Mouse (Mus musculus) heart, adult 2 months (tissue): Measurements from ENCODE around the gene Cdk17. TPM values are rescaled to one million over a fixed set of nuclear protein-coding genes. Genes with fewer than 3 reads are reported as not detected.

Source experiments
- DNase-seq, 2 experiments: peaks; one replicate each; pipeline ENCODE4 v3.0.0; 2021
- H3K27ac ChIP-seq: fragments of 200-600 bp; 2 replicates; pipeline ENCODE4 v1.8.1; 2022
- H3K27me3 ChIP-seq: fragments of 200-500 bp; 2 replicates; pipeline ENCODE4 v1.6.1; 2012; ENCODE audit warnings: mild to moderate bottlenecking, low read length, inconsistent platforms, mixed read lengths; ENCODE audit not compliant: control insufficient read depth, insufficient read depth
- H3K36me3 ChIP-seq: fragments of 200-500 bp; 2 replicates; pipeline ENCODE4 v1.6.1; 2012; ENCODE audit warnings: low read length, inconsistent platforms; ENCODE audit not compliant: control insufficient read depth, insufficient read depth
- H3K4me1 ChIP-seq: fragments of 200-500 bp; 2 replicates; pipeline ENCODE4 v1.6.1; 2011; ENCODE audit warnings: low read length; ENCODE audit not compliant: control insufficient read depth, insufficient read depth
- H3K4me3 ChIP-seq: fragments of 200-600 bp; 2 replicates; pipeline ENCODE4 v1.8.1; 2022
- H3K79me2 ChIP-seq: fragments of 200-500 bp; replicated peaks from 2 replicates; pipeline ENCODE4 v1.6.1; 2012; ENCODE audit warnings: mild to moderate bottlenecking, inconsistent platforms, low read length, moderate library complexity, mixed read lengths; ENCODE audit not compliant: control insufficient read depth, insufficient read depth
- H3K9ac ChIP-seq: fragments of 200-500 bp; 2 replicates; pipeline ENCODE4 v1.6.1; 2012; ENCODE audit warnings: low read depth, mild to moderate bottlenecking, control low read depth, inconsistent platforms, low read length, mixed read lengths
- CTCF ChIP-seq: fragments of 200-600 bp; IDR thresholded peaks from 2 replicates; pipeline ENCODE4 v1.8.1; 2022; ENCODE audit warnings: antibody characterized with exemption, mild to moderate bottlenecking, moderate library complexity
- EP300 ChIP-seq: fragments of 200-500 bp; IDR thresholded peaks from 2 replicates; pipeline ENCODE4 v1.6.1; 2011; ENCODE audit warnings: low read depth, low read length, control low read depth; ENCODE audit not compliant: insufficient read depth
- POLR2A ChIP-seq: fragments of 200-500 bp; IDR thresholded peaks from 2 replicates; pipeline ENCODE4 v1.6.1; 2011; ENCODE audit warnings: mild to moderate bottlenecking, low read depth, low read length, control low read depth; ENCODE audit not compliant: insufficient read depth
- WGBS: fragments of 180-500 bp; shearing (Covaris S2); methylation state at CpG from one replicate; pipeline ENCODE4 v1.1.7; 2018; 5-methylcytosine and 5-hydroxymethylcytosine counted together
- intact Hi-C: fragments of 180-260 bp; cut with DNase I; formaldehyde crosslinking; loops from one replicate; pipeline ENCODE4 v1.15.1; 2025
- polyA plus RNA-seq: library from polyadenylated mRNA; depleted of rRNA; stranded (reverse); fragments of >200 nt; gene quantifications from 2 replicates; pipeline ENCODE4 v1.2.3, GENCODE M21; 2012
- total RNA-seq, 2 experiments: library from RNA; stranded (reverse); gene quantifications; 2 replicates each; pipeline ENCODE4 v1.2.3; 2021

The Cdk17 gene
- total and polyA plus RNA-seq, 3 experiments, result 14.3 to 18.8 (median 16.6) TPM

DNA sequence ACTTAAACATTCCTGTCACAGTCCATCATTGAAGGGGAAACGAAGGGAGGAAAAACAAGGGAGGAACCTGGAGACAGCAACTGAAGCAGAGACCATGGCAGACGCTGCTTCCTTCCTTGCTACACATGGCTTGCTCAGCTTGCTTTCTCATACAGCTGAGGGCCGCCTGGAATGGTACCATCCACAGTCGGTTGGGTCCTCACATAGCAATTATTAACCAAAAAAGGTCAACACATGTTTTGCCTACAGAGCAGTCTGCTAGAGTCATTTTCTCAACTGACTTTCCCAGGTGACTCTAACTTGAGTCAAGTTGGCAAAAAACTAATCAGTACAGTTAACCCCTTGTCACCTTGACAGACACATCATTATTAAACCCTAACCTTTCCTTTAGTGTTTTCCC lies 53.6 kb downstream of the Cdk17 start:
- H3K9ac ChIP-seq, result no peak overlapping the region
- H3K27me3 ChIP-seq, result no peaks in the 10 kb centered on the region
- 49% methylated on average over 4 of the region's 4 CpGs for WGBS
- H3K36me3 ChIP-seq, result peaks cover 19% of the 10 kb centered on the region
- DNase-seq, result no peak
- no peaks in the 10 kb centered on the region for H3K79me2 ChIP-seq
- intact Hi-C loops, result loop anchor here (5.0 kb wide), 1 partner anchor 47 kb away; no protein-coding TSS in a partner anchor
- TF ChIP-seq POLR2A (no peak), CTCF (no peak), EP300 (no peak)
- peaks cover 11% of the 10 kb centered on the region for H3K4me1 ChIP-seq
- H3K4me3 ChIP-seq, result no peak overlapping the region
- no peak overlapping the region; the same call in 1 of the 2 replicates for H3K27ac ChIP-seq

DNA sequence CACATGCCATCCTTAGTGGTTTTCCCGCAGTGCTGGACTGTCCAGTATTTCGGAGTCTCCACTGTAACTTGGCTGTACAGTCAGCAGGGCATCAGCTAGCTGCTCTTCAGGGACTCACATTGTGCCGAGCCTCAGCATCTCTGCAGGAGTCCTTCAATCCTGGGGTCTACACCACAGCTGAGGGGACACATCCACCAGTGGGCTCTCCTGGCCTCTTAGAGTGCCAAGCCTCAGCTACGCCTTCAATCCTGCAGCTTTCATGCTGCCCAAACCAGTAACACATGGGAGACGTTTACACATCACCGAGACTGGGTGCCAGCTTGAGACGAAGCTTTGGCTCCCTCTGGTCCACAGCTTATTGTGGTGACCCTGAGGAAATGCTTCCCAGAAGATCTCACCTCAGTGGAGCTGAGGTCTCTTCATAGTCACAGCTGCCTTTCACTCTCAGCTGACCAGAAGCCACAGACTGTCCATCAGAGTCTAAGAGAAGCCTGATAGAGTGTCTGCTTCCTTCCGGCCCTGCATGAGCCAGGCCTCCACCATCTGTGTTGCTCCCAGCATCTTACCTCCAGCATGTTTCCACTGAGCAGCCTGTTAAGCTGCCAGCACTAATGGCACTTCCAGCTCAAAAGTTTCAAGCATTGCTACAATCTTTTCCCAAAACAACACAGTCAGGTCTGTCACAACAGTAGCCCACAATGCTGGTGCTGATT lies 54.5 kb downstream of the Cdk17 start:
- H3K4me1 ChIP-seq, result peaks cover 11% of the 10 kb centered on the region
- peaks cover 20% of the 10 kb centered on the region for H3K36me3 ChIP-seq
- intact Hi-C loops, result no loop called here
- no peak for TF ChIP-seq CTCF
- TF ChIP-seq POLR2A, result no peak
- H3K4me3 ChIP-seq, result no peak overlapping the region
- no peak for DNase-seq
- no peaks in the 10 kb centered on the region for H3K79me2 ChIP-seq
- no peak overlapping the region for H3K27ac ChIP-seq
- no peak overlapping the region for H3K9ac ChIP-seq
- no peaks in the 10 kb centered on the region for H3K27me3 ChIP-seq
- WGBS, result 88% methylated on average over 8 of the region's 8 CpGs

DNA sequence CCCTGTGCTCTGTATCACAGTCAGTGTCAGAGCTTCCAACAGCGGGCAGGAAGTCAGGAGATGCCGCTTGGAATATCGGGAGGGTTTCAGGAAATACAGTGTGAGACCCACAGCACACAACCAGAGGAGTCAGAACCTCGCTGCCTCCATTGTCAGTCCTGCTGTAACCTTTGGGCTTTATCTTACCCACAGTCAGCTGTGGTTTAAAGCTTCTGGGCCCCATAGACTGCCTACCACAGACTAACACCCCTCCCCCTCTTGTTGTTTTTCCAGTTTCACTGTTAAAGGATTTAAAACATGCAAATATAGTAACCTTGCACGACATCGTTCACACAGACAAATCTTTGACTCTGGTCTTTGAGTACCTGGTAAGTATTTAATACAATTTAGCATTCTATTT lies 65.1 kb downstream of the Cdk17 start:
- DNase-seq, result no peak
- Histone ChIP-seq H3K9ac (no peak overlapping the region), H3K27me3 (no peaks in the 10 kb centered on the region), H3K4me3 (no peak overlapping the region), H3K27ac (no peak overlapping the region), H3K4me1 (no peaks in the 10 kb centered on the region; the same call in 1 of the 2 replicates), H3K79me2 (no peaks in the 10 kb centered on the region), H3K36me3 (peaks cover 12% of the 10 kb centered on the region)
- WGBS, result 71% methylated on average over 6 of the region's 6 CpGs
- intact Hi-C loops, result no loop called here
- TF ChIP-seq CTCF (no peak), POLR2A (no peak), EP300 (no peak)

DNA sequence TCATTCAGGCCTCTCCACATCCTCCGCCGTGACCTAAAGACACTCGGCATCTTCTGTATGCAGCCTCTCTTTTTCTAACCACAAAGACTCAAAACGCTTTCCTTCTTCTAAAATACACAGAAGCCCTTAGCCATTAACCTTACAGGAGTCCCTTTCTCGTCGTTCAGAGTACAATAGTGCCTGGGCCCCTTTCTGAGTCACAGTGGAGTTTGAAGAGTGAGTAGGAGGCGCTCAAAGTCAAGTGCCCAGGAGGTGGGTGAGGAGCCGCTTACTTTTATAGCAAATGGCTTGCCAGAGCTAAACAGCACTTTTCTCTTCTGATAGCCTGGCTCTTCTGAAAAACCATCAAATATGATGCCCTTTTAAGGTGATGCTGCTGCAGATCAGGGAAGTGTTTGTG lies 67.2 kb downstream of the Cdk17 start:
- no peak for TF ChIP-seq EP300
- TF ChIP-seq CTCF, result no peak
- no peak for TF ChIP-seq POLR2A
- WGBS, result 57% methylated on average over 8 of the region's 8 CpGs
- Histone ChIP-seq H3K27me3 (no peaks in the 10 kb centered on the region), H3K4me1 (no peaks in the 10 kb centered on the region; the same call in 1 of the 2 replicates), H3K79me2 (no peaks in the 10 kb centered on the region), H3K9ac (no peak overlapping the region), H3K27ac (no peak overlapping the region), H3K36me3 (peaks cover 12% of the 10 kb centered on the region), H3K4me3 (no peak overlapping the region)
- intact Hi-C loops, result no loop called here
- no peak for DNase-seq

DNA sequence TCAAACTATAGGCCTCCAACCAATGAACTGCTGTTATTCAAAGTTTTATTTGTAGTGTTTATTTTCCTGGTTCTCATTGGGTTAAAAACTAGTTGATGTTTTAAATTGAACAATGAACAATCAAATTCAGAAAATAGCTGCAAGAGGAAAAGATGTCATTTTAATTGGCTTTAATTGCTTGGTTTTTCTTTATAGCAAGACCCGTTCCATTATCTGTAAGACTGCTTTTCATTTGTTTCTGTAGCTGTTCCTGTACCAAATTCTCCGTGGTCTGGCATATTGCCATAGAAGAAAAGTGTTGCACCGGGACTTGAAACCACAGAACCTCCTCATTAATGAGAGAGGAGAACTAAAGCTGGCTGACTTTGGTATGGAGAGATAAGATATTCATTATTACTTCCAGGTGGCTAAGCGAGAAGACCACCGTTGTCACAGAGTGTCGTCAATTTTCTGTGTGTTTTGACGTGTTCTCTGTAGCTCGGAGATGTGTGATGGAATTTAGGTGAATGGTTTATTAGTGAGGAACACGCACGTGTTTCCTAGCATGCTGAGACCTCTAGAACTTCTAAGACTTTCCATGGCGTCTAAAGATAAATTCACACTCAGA lies 67.8 kb downstream of the Cdk17 start:
- no peak overlapping the region for H3K4me3 ChIP-seq
- H3K27me3 ChIP-seq, result no peaks in the 10 kb centered on the region
- peaks cover 12% of the 10 kb centered on the region for H3K36me3 ChIP-seq
- no peak for TF ChIP-seq CTCF
- TF ChIP-seq POLR2A, result no peak
- TF ChIP-seq EP300, result no peak
- no peak overlapping the region for H3K27ac ChIP-seq
- DNase-seq, result no peak
- H3K9ac ChIP-seq, result no peak overlapping the region
- no peaks in the 10 kb centered on the region for H3K79me2 ChIP-seq
- no peaks in the 10 kb centered on the region; the same call in 1 of the 2 replicates for H3K4me1 ChIP-seq
- WGBS, result 60% methylated on average over 11 of the region's 11 CpGs
- intact Hi-C loops, result no loop called here

DNA sequence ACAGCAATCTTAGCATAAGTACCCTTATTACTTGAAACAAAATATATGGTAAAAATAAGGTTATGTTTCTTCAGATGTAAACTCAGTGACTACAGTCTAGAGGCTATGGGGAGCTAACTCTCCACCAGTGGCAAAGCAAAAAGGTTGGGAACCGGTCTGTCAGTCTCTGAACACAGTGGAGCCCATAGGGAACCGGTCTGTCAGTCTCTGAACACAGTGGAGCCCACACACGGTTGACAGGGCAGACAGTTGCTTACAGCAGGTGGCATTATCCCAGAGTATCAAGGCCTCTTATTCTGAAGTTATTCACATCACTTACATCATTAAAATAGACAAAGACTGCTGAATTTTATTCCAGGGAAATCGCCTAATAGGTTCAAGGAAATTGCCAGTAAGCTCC lies 70.8 kb downstream of the Cdk17 start:
- no peaks in the 10 kb centered on the region for H3K27me3 ChIP-seq
- 77% methylated on average over 4 of the region's 4 CpGs for WGBS
- no peak overlapping the region for H3K27ac ChIP-seq
- peaks cover 14% of the 10 kb centered on the region for H3K36me3 ChIP-seq
- intact Hi-C loops, result no loop called here
- H3K9ac ChIP-seq, result no peak overlapping the region
- no peak for TF ChIP-seq CTCF
- TF ChIP-seq POLR2A, result no peak
- TF ChIP-seq EP300, result no peak
- no peak overlapping the region for H3K4me3 ChIP-seq
- H3K79me2 ChIP-seq, result no peaks in the 10 kb centered on the region
- no peaks in the 10 kb centered on the region for H3K4me1 ChIP-seq
- DNase-seq, result no peak
